Mouse (Mus musculus) hindbrain, embryonic 14.5 days (tissue): ENCODE data around the gene Mns1. TPM values are rescaled to one million over a fixed set of nuclear protein-coding genes. Genes with fewer than 3 reads are reported as not detected.

Experiments
- ATAC-seq: fragments of 200-750 bp; cut with Nextera tagmentation; 2 replicates; pipeline ENCODE4 v1.8.0; 2017; ENCODE audit warnings: moderate number of reproducible peaks, mild to moderate bottlenecking, moderate TSS enrichment, moderate library complexity; ENCODE audit not compliant: low FRiP score
- DNase-seq: peaks from one replicate; pipeline ENCODE4 v3.0.0-alpha.2; 2015; ENCODE audit warnings: low spot score
- H3K27ac ChIP-seq: fragments of 300-500 bp; sonication (generic); 2 replicates; pipeline ENCODE4 v1.5.1; 2014; ENCODE audit warnings: mild to moderate bottlenecking, moderate library complexity
- H3K27me3 ChIP-seq: fragments of 300-500 bp; sonication (generic); 2 replicates; pipeline ENCODE4 v1.6.1; 2014; ENCODE audit warnings: mild to moderate bottlenecking, low read length, mixed read lengths; ENCODE audit not compliant: control insufficient read depth, insufficient read depth
- H3K36me3 ChIP-seq: fragments of 300-500 bp; sonication (generic); replicated peaks from 2 replicates; pipeline ENCODE4 v1.6.1; 2014; ENCODE audit not compliant: control insufficient read depth, insufficient read depth
- H3K4me1 ChIP-seq: fragments of 300-500 bp; sonication (generic); replicated peaks from 2 replicates; pipeline ENCODE4 v1.6.1; 2014; ENCODE audit warnings: antibody characterized with exemption, low read length, mixed read lengths; ENCODE audit not compliant: control insufficient read depth, insufficient read depth
- H3K4me2 ChIP-seq: fragments of 300-500 bp; sonication (generic); replicated peaks from 2 replicates; pipeline ENCODE4 v1.6.1; 2014; ENCODE audit warnings: mild to moderate bottlenecking, moderate library complexity
- H3K4me3 ChIP-seq: fragments of 300-500 bp; sonication (generic); replicated peaks from 2 replicates; pipeline ENCODE4 v1.5.1; 2014; ENCODE audit warnings: mild to moderate bottlenecking, low read length
- H3K9ac ChIP-seq: fragments of 300-500 bp; sonication (generic); 2 replicates; pipeline ENCODE4 v1.6.1; 2014
- H3K9me3 ChIP-seq: fragments of 300-500 bp; sonication (generic); 2 replicates; pipeline ENCODE4 v1.6.1; 2016; ENCODE audit warnings: low read length; ENCODE audit not compliant: control insufficient read depth
- WGBS: fragments of 180-500 bp; shearing (Covaris S2); extraction: QIAGEN DNeasy Blood & Tissue Kit; methylation state at CpG from one replicate; pipeline ENCODE4 v1.1.7; 2014; 5-methylcytosine and 5-hydroxymethylcytosine counted together
- polyA plus RNA-seq: library from polyadenylated mRNA; unstranded; fragments of >200 nt; fragmentation: Nextera tagmentation; extraction: Ambion mirVana; gene quantifications from 2 replicates; pipeline ENCODE4 v1.2.1, GENCODE M21; 2014

Gene Mns1
- polyA plus RNA-seq, 1 experiment from 2014 or later = 5.9 TPM

- 30% methylated on average over 11 of the region's 11 CpGs for WGBS
- DNase-seq (no peak), ATAC-seq (no peak; the same call in 1 of the 2 replicates)
- Histone ChIP-seq H3K9me3 (no peaks in the 10 kb centered on the region), H3K9ac (no peak overlapping the region; the same call in 1 of the 2 replicates), H3K4me3 (no peak overlapping the region), H3K27me3 (no peaks in the 10 kb centered on the region), H3K4me2 (peak overlapping the region; percentile 6; the same call in 1 of the 2 replicates), H3K36me3 (no peaks in the 10 kb centered on the region), H3K4me1 (peaks cover 29% of the 10 kb centered on the region), H3K27ac (peak overlapping the region; percentile 80)
These were observed 15.5 kb upstream of the Mns1 start for GRCm38 (mm10) chr9:72422284-72422683.

GRCm38 (mm10) chr9:72422753-72423152, 15.1 kb upstream of the Mns1 start:
- no peak overlapping the region for H3K4me2 ChIP-seq
- WGBS = 87% methylated on average over 2 of the region's 2 CpGs
- no peak overlapping the region for H3K4me3 ChIP-seq
- H3K4me1 ChIP-seq = peaks cover 29% of the 10 kb centered on the region
- H3K9me3 ChIP-seq = no peaks in the 10 kb centered on the region
- ATAC-seq (no peak), DNase-seq (no peak)
- H3K27me3 ChIP-seq = no peaks in the 10 kb centered on the region
- H3K9ac ChIP-seq = no peak overlapping the region
- H3K27ac ChIP-seq = peak overlapping the region; percentile 80
- H3K36me3 ChIP-seq = no peaks in the 10 kb centered on the region

GRCm38 (mm10) chr9:72425300-72425850, 12.4 kb upstream of the Mns1 start:
- no peaks in the 10 kb centered on the region for H3K9me3 ChIP-seq
- H3K4me3 ChIP-seq = no peak overlapping the region
- peak overlapping the region; percentile 18; the same call in 1 of the 2 replicates for H3K4me2 ChIP-seq
- DNase-seq (peak; percentile 71), ATAC-seq (peak; percentile 52; the same call in 1 of the 2 replicates)
- H3K9ac ChIP-seq = no peak overlapping the region
- peaks cover 29% of the 10 kb centered on the region for H3K4me1 ChIP-seq
- no peak overlapping the region; the same call in 1 of the 2 replicates for H3K27ac ChIP-seq
- 37% methylated on average over 11 of the region's 11 CpGs for WGBS
- no peaks in the 10 kb centered on the region for H3K27me3 ChIP-seq
- no peaks in the 10 kb centered on the region for H3K36me3 ChIP-seq

GRCm38 (mm10) chr9:72427861-72428260, 9.9 kb upstream of the Mns1 start:
- WGBS = 75% methylated on average over 4 of the region's 4 CpGs
- H3K9ac ChIP-seq = no peak overlapping the region
- no peaks in the 10 kb centered on the region for H3K27me3 ChIP-seq
- H3K9me3 ChIP-seq = no peaks in the 10 kb centered on the region
- ATAC-seq (no peak), DNase-seq (no peak)
- no peak overlapping the region for H3K27ac ChIP-seq
- H3K4me1 ChIP-seq = peaks cover 10% of the 10 kb centered on the region
- H3K4me2 ChIP-seq = no peak overlapping the region
- H3K36me3 ChIP-seq = no peaks in the 10 kb centered on the region
- no peak overlapping the region for H3K4me3 ChIP-seq

DNA sequence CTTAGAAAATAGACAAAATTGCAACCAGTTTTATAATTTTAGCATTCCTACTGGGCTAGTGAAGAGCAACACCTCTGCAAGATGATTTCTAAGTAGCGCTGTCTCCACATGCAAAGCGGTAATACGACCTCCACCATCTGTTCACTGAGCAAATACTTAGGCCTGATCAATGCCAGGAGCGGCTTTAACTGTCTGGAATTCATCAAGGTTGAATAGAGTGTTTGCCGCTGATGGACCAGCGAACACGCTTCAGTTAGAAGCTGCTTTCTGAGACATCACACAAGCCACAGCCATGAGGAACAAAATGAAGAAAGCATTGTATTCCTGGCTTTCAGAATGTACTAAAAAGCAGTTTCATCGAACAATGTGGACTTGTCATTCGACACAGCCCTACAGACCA, 2.9 kb upstream of the Mns1 start:
- Histone ChIP-seq H3K9ac (no peak overlapping the region), H3K27ac (no peak overlapping the region), H3K4me1 (peaks cover 4% of the 10 kb centered on the region; the same call in 1 of the 2 replicates), H3K9me3 (no peaks in the 10 kb centered on the region), H3K36me3 (no peaks in the 10 kb centered on the region), H3K4me2 (no peak overlapping the region), H3K4me3 (no peak overlapping the region), H3K27me3 (no peaks in the 10 kb centered on the region)
- ATAC-seq (no peak), DNase-seq (no peak)
- 42% methylated on average over 9 of the region's 9 CpGs for WGBS

DNA sequence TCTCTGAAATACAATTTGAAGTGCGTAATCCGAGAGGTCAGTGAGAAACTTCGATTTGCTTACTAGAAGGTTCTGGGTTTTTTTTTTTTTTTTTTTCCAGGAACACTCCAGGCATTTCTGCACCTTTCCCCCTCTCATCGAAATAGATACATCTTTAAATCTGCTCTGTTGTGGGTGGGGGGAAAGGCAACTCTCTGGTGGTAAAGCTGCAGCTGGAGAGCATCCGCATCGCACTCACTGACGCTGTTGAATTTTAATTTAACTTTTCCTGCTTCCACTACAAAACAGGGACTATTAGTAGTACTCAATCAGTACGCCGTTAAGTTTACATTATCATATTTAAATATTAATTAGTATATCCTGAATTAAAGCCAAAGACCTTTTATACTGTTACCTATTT, 938 bp downstream of the Mns1 start:
- no peak overlapping the region for H3K27ac ChIP-seq
- H3K9ac ChIP-seq = peak overlapping the region; percentile 59
- 2% methylated on average over 9 of the region's 9 CpGs for WGBS
- no peak for DNase-seq
- H3K9me3 ChIP-seq = no peaks in the 10 kb centered on the region
- peaks cover 4% of the 10 kb centered on the region; the same call in 1 of the 2 replicates for H3K4me1 ChIP-seq
- H3K27me3 ChIP-seq = no peaks in the 10 kb centered on the region
- no peak for ATAC-seq
- H3K36me3 ChIP-seq = no peaks in the 10 kb centered on the region
- peak overlapping the region; percentile 64 for H3K4me3 ChIP-seq
- peak overlapping the region; percentile 94 for H3K4me2 ChIP-seq

GRCm38 (mm10) chr9:72440358-72440757, 2.5 kb downstream of the Mns1 start:
- Histone ChIP-seq H3K27ac (no peak overlapping the region), H3K27me3 (no peaks in the 10 kb centered on the region), H3K4me1 (peaks cover 4% of the 10 kb centered on the region; the same call in 1 of the 2 replicates), H3K36me3 (no peaks in the 10 kb centered on the region), H3K4me2 (no peak overlapping the region), H3K9ac (no peak overlapping the region), H3K9me3 (no peaks in the 10 kb centered on the region), H3K4me3 (no peak overlapping the region)
- no peak for ATAC-seq
- WGBS = 97% methylated on average over 4 of the region's 4 CpGs
- DNase-seq = no peak

DNA sequence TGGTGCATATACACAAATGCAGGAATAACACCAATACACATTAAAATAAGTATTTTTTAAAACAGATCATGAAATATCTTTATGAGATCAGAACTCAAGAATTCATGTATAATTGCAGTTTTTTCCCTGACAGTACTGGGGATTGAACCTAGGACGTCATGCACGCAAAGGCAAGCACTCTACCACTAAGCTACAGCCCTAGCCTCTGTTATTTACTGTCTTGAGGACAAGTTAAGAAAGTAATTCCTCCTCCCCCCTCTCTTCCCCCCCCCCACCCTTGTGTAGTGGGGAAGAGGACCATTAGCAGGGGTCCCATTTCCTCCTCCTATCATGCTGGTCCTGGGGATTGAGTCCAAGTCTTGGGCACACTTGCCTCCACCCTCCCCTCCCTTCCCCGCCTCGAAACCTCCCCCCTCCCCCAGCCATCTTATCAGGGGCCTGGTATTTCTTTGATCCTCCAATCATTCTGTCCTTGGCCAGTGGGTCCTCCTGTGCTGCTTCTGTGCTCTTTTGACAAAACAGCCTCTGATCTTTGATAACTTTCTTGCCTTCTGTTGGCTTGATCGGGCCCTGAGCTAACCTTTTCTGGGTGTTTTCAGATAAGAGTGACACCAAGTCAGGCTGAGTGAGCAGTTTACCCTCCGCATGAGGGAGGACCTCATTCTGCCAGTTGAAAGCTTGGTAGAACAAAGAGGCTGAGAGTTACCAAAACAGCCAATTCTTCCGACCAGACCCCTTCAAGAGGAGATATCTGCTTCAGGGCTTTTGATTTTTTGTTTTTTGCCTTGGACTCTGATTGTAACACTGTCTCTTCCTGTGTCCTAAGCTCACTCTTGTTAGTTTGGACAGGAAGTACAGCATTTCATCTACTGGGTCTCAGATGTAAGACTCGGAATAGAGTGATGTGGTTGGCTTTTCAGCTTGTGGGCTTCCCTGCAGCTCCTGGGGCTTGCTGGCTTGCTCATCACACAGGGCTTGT, 3.4 kb downstream of the Mns1 start:
- ATAC-seq = no peak
- WGBS = 84% methylated on average over 8 of the region's 8 CpGs
- Histone ChIP-seq H3K9me3 (no peaks in the 10 kb centered on the region), H3K4me1 (peaks cover 4% of the 10 kb centered on the region; the same call in 1 of the 2 replicates), H3K4me3 (no peak overlapping the region), H3K27ac (no peak overlapping the region), H3K9ac (no peak overlapping the region), H3K4me2 (no peak overlapping the region), H3K36me3 (no peaks in the 10 kb centered on the region), H3K27me3 (no peaks in the 10 kb centered on the region)
- DNase-seq = no peak

DNA sequence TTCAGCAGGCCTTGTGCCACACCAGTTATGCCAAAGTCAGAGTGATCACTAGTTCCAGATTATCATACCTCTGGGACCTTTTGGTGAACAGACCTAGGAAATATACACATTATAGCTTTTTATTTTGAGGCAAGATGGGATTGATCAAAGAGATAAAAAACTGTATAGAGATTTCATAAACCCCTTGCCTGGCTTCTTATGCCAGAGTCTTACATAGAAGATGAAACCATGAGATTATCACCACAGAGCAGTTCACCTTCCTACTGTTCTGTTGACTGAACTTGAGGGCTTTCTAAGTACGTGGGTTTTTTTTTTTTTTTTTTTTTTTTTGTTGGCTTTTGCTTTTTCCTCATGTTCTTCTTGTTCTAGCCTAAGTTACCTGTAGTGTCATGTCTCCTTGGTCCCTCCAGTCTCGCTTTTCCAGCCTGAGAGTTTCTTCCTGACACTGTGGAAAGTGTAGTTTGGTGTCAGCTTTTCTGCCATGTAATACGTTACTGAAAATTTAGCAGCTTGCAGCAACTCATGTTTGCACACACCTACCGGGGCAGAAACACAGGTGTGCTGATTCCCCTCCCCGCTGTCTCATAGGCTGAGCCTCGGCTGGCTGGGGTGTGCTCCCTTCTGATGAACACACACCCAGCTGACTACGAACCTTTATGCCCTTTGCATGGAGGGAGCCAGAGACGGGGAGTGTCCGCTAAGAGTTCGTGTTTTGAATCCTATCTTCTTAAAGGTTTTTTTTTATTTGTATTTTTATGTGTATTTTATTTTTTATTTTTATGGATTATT, 4.3 kb downstream of the Mns1 start:
- ATAC-seq (no peak), DNase-seq (no peak)
- Histone ChIP-seq H3K27ac (no peak overlapping the region), H3K9ac (no peak overlapping the region), H3K36me3 (no peaks in the 10 kb centered on the region), H3K4me2 (no peak overlapping the region), H3K4me1 (peaks cover 4% of the 10 kb centered on the region; the same call in 1 of the 2 replicates), H3K4me3 (no peak overlapping the region), H3K9me3 (no peaks in the 10 kb centered on the region), H3K27me3 (no peaks in the 10 kb centered on the region)
- WGBS = 97% methylated on average over 10 of the region's 10 CpGs
